Comparison of ENCODE assay signal across 14 mouse cellular contexts in genomic region chr2:25986601-25987000, GRCm38 (mm10).
"Had no signal": no experiment of that assay in that cellular context is flagged by ENCODE, and none has a peak within 500 bp of the region (broad histone marks: within the 10 kb centered on the region; RNA-seq: fewer than 3 reads in every experiment).

No protein-coding gene starts in this region.

- H3K4me2 ChIP-seq: limb, embryonic 12.5 days; liver, embryonic 13.5 days; lung, embryonic 15.5 days; midbrain, embryonic 11.5 days; midbrain, embryonic 15.5 days; neural tube, embryonic 13.5 days had no signal

- H3K27ac ChIP-seq: kidney, postnatal 0 days; limb, embryonic 12.5 days; liver, embryonic 13.5 days; lung, embryonic 15.5 days; macrophage; midbrain, embryonic 15.5 days; neural tube, embryonic 13.5 days had no signal

- H3K27me3 ChIP-seq: lung, embryonic 15.5 days; midbrain, embryonic 15.5 days; neural tube, embryonic 13.5 days had no signal

- H3K4me3 ChIP-seq: limb, embryonic 12.5 days; liver, embryonic 13.5 days; lung, embryonic 15.5 days; megakaryocyte, embryonic 14.5 days; midbrain, embryonic 15.5 days; neural tube, embryonic 13.5 days had no signal

- H3K36me3 ChIP-seq: limb, embryonic 12.5 days; liver, embryonic 13.5 days; lung, embryonic 15.5 days; midbrain, embryonic 15.5 days; neural tube, embryonic 13.5 days had no signal

- ATAC-seq: liver, postnatal 0 days; midbrain, embryonic 15.5 days had no signal

- DNase-seq: kidney, postnatal 36 days; liver; liver, embryonic 13.5 days; liver, postnatal 0 days; lung, postnatal 14 days; spleen, adult 18-20 months had no signal
